In the genomic region with DNA sequence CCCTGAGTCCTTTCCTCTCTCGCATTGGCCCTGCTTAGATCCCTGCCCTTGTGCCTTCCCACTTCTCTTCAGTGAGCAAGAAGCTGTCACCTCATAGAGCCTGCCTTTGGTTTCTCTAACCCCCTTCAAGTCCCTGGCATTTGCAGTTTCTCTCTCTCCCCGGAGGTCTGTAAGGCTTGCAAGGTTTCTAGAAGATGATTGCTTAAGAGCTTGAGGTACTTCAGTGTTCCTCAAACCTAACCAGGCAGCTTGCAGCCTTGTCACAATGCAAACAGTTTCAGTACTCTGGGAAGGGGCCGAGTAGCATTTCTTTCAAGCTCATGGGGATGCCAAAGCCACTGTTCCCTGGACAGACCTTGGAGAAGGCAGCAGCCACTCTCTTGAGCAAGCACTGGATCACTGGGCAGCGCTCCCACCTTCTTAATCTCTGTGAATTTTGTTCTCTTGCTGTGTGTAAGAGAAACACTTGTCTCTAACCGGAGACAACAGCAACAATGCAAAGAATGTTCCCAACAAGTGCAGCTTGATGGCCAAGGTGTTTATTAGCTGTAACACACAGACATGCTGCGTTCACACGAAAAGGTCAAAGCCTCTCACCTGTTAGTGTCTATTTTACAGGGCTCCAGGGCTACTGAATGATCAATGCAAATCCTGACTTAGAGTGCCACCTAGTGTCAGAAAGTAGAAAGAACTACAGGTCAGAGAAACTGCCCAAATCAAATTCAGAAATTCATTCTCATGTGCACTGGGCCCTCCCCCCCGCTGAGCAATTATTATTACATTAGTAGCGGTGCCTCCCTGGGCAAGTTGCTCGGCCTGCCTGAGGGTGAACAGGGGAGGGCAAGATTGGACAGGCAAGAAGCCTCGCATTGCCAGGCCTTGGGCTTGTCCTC, we compare ENCODE assay signal across 7 mouse cellular contexts. TPM values are rescaled to one million over a fixed set of nuclear protein-coding genes. Genes with fewer than 3 reads are reported as not detected.
A peak's percentile ranks its signal among the peaks of the same experiment; 100 is the strongest.
DNase-seq lines count a peak whose midpoint lies in the region; ATAC-seq and TF ChIP-seq lines count a peak whose summit lies in the region.

No protein-coding gene starts in this region.

- no peak for DNase-seq in testis, postnatal 10 days (ENCODE audit: low spot score)
- DNase-seq in adrenal gland, postnatal 14 days: peak; percentile 57
- DNase-seq in natural killer cell, adult 2 months (ENCODE audit: low spot score in 2 of 2): peak; percentile 51 to 56

- TF ChIP-seq POLR2A in testis, adult 2 months (IDR thresholded peaks at IDR 0.05; ENCODE audit: control insufficient read depth, low read depth, low read length): no peak

- peak; percentile 34; the same call in 1 of the 2 replicates for ATAC-seq in embryonic facial prominence, embryonic 15.5 days (ENCODE audit: insufficient number of reproducible peaks, low FRiP score, low TSS enrichment, low read depth)
- ATAC-seq in hindbrain, embryonic 13.5 days (ENCODE audit: low FRiP score): peak; percentile 77
- peak; percentile 59; the same call in 1 of the 2 replicates for ATAC-seq in limb, embryonic 15.5 days (ENCODE audit: insufficient number of reproducible peaks, low FRiP score, low TSS enrichment, low read depth)

- H3K4me2 ChIP-seq in embryonic facial prominence, embryonic 15.5 days (replicated peaks): no peak overlapping the region
- peak overlapping the region; percentile 25; the same call in 1 of the 2 replicates for H3K4me2 ChIP-seq in hindbrain, embryonic 13.5 days
- 0 out of 2 replicates have a peak overlapping the region, but pooled peaks have one; percentile 17 for H3K4me2 ChIP-seq in limb, embryonic 15.5 days

- H3K4me3 ChIP-seq in testis, adult 2 months (ENCODE audit: control insufficient read depth, low read depth, low read length): no peak overlapping the region
- no peak overlapping the region for H3K4me3 ChIP-seq in embryonic facial prominence, embryonic 15.5 days (replicated peaks)
- no peak overlapping the region for H3K4me3 ChIP-seq in hindbrain, embryonic 13.5 days
- H3K4me3 ChIP-seq in limb, embryonic 15.5 days: no peak overlapping the region

- no peak overlapping the region for H3K9ac ChIP-seq in embryonic facial prominence, embryonic 15.5 days
- H3K9ac ChIP-seq in hindbrain, embryonic 13.5 days: peak overlapping the region; percentile 39; the same call in 1 of the 2 replicates
- H3K9ac ChIP-seq in limb, embryonic 15.5 days: no peak overlapping the region

- H3K36me3 ChIP-seq in testis, adult 2 months (ENCODE audit: control insufficient read depth, insufficient read depth, low read length): no peaks in the 10 kb centered on the region
- H3K36me3 ChIP-seq in embryonic facial prominence, embryonic 15.5 days: no peaks in the 10 kb centered on the region
- no peaks in the 10 kb centered on the region for H3K36me3 ChIP-seq in hindbrain, embryonic 13.5 days
- no peaks in the 10 kb centered on the region for H3K36me3 ChIP-seq in limb, embryonic 15.5 days

- no peak overlapping the region; the same call in 1 of the 2 replicates for H3K27ac ChIP-seq in testis, adult 2 months (ENCODE audit: control insufficient read depth, insufficient read depth, low read depth, low read length)
- no peak overlapping the region for H3K27ac ChIP-seq in embryonic facial prominence, embryonic 15.5 days (replicated peaks)
- H3K27ac ChIP-seq in hindbrain, embryonic 13.5 days: no peak overlapping the region
- no peak overlapping the region for H3K27ac ChIP-seq in limb, embryonic 15.5 days

- H3K9me3 ChIP-seq in embryonic facial prominence, embryonic 15.5 days (replicated peaks): no peaks in the 10 kb centered on the region
- no peaks in the 10 kb centered on the region for H3K9me3 ChIP-seq in hindbrain, embryonic 13.5 days
- no peaks in the 10 kb centered on the region for H3K9me3 ChIP-seq in limb, embryonic 15.5 days

- peak; percentile 16; the same call in 1 of the 2 replicates for TF ChIP-seq CTCF in testis, adult 2 months (IDR thresholded peaks at IDR 0.05; ENCODE audit: control insufficient read depth, insufficient read depth, insufficient replicate concordance, low read depth, low read length)

- no peaks in the 10 kb centered on the region for H3K27me3 ChIP-seq in testis, adult 2 months (ENCODE audit: control insufficient read depth, insufficient read depth, low read length)
- H3K27me3 ChIP-seq in embryonic facial prominence, embryonic 15.5 days: 0 out of 2 replicates have a peak, but pooled peaks cover 3% of the 10 kb centered on the region
- peaks cover 20% of the 10 kb centered on the region for H3K27me3 ChIP-seq in hindbrain, embryonic 13.5 days
- H3K27me3 ChIP-seq in limb, embryonic 15.5 days: peaks cover 12% of the 10 kb centered on the region

- 27% methylated on average over 11 of the region's 11 CpGs for WGBS in embryonic facial prominence, embryonic 15.5 days
- WGBS in hindbrain, embryonic 13.5 days: 32% methylated on average over 11 of the region's 11 CpGs
- whole genome bisulfite sequencing in limb, embryonic 15.5 days: 28% methylated on average over 11 of the region's 11 CpGs

- H3K4me1 ChIP-seq in testis, adult 2 months (ENCODE audit: control insufficient read depth, insufficient read depth, low read length): no peaks in the 10 kb centered on the region
- H3K4me1 ChIP-seq in embryonic facial prominence, embryonic 15.5 days: peaks cover 10% of the 10 kb centered on the region; the same call in 1 of the 2 replicates
- peaks cover 3% of the 10 kb centered on the region; the same call in 1 of the 2 replicates for H3K4me1 ChIP-seq in hindbrain, embryonic 13.5 days (replicated peaks)
- H3K4me1 ChIP-seq in limb, embryonic 15.5 days: peaks cover 6% of the 10 kb centered on the region; the same call in 1 of the 2 replicates

RNA-seq across cellular contexts. Expression of a gene that starts 10.3 kb away (rescaled TPM):
- 13.5 and 15.3 TPM in 2 replicates for polyA plus RNA-seq in testis, adult 2 months (2012; rRNA removed)
- total RNA-seq in adrenal gland, postnatal 14 days (2021): 13.6 and 14.2 TPM in 2 replicates
- 26.3 and 27.3 TPM in 2 replicates for polyA plus RNA-seq in embryonic facial prominence, embryonic 15.5 days (2015; fragmentation: Nextera tagmentation; extraction: Ambion mirVana)
- 15.0 and 15.2 TPM in 2 replicates for polyA plus RNA-seq in hindbrain, embryonic 13.5 days (2015; fragmentation: Nextera tagmentation; extraction: Ambion mirVana)
- 25.4 and 28.7 TPM in 2 replicates for polyA plus RNA-seq in limb, embryonic 15.5 days (2015; fragmentation: Nextera tagmentation; extraction: Ambion mirVana)

RNA-seq across cellular contexts. Expression of a gene that starts 15.1 kb away (rescaled TPM):
- 0.48 and 2.2 TPM in 2 replicates for polyA plus RNA-seq in testis, adult 2 months (2012; rRNA removed)
- 4.4 and 8.0 TPM in 2 replicates for total RNA-seq in adrenal gland, postnatal 14 days (2021)
- polyA plus RNA-seq in embryonic facial prominence, embryonic 15.5 days (2015; fragmentation: Nextera tagmentation; extraction: Ambion mirVana): 0.32 and 1.1 TPM in 2 replicates
- not detected in 2 replicates for polyA plus RNA-seq in hindbrain, embryonic 13.5 days (2015; fragmentation: Nextera tagmentation; extraction: Ambion mirVana)
- polyA plus RNA-seq in limb, embryonic 15.5 days (2015; fragmentation: Nextera tagmentation; extraction: Ambion mirVana): 0.35 and 0.73 TPM in 2 replicates

RNA-seq across cellular contexts. Expression of a gene that starts 22.4 kb away (rescaled TPM):
- polyA plus RNA-seq in testis, adult 2 months (2012; rRNA removed): 0.88 and 1.2 TPM in 2 replicates
- total RNA-seq in adrenal gland, postnatal 14 days (2021): not detected in 2 replicates
- 0.07 and 0.08 TPM in 2 replicates for polyA plus RNA-seq in embryonic facial prominence, embryonic 15.5 days (2015; fragmentation: Nextera tagmentation; extraction: Ambion mirVana)
- 0.19 and 0.22 TPM in 2 replicates for polyA plus RNA-seq in hindbrain, embryonic 13.5 days (2015; fragmentation: Nextera tagmentation; extraction: Ambion mirVana)
- 0.09 TPM in 1 of 2 replicates, not detected in the other for polyA plus RNA-seq in limb, embryonic 15.5 days (2015; fragmentation: Nextera tagmentation; extraction: Ambion mirVana)

RNA-seq across cellular contexts. Expression of a gene that starts 33.7 kb away (rescaled TPM):
- polyA plus RNA-seq in testis, adult 2 months (2012; rRNA removed): 0.11 and 0.65 TPM in 2 replicates
- not detected in 2 replicates for total RNA-seq in adrenal gland, postnatal 14 days (2021)
- not detected in 2 replicates for polyA plus RNA-seq in embryonic facial prominence, embryonic 15.5 days (2015; fragmentation: Nextera tagmentation; extraction: Ambion mirVana)
- not detected in 2 replicates for polyA plus RNA-seq in hindbrain, embryonic 13.5 days (2015; fragmentation: Nextera tagmentation; extraction: Ambion mirVana)
- polyA plus RNA-seq in limb, embryonic 15.5 days (2015; fragmentation: Nextera tagmentation; extraction: Ambion mirVana): not detected in 2 replicates

RNA-seq across cellular contexts. Expression of a gene that starts 38.9 kb away (rescaled TPM):
- polyA plus RNA-seq in testis, adult 2 months (2012; rRNA removed): 0.15 and 0.24 TPM in 2 replicates
- total RNA-seq in adrenal gland, postnatal 14 days (2021): not detected in 2 replicates
- not detected in 2 replicates for polyA plus RNA-seq in embryonic facial prominence, embryonic 15.5 days (2015; fragmentation: Nextera tagmentation; extraction: Ambion mirVana)
- polyA plus RNA-seq in hindbrain, embryonic 13.5 days (2015; fragmentation: Nextera tagmentation; extraction: Ambion mirVana): not detected in 2 replicates
- not detected in 2 replicates for polyA plus RNA-seq in limb, embryonic 15.5 days (2015; fragmentation: Nextera tagmentation; extraction: Ambion mirVana)
